Mouse (Mus musculus) MEL (cell line): ENCODE measurements around the gene Lsm14a.

Source experiments
- CHD2 ChIP-seq: IDR thresholded peaks from 2 replicates; pipeline ENCODE4 v1.6.1; 2011; ENCODE audit warnings: low read length, improper control_type of control experiment
- CTCF ChIP-seq, 3 experiments: IDR thresholded peaks in 2 of 3; conservative IDR thresholded peaks in 1 of 3; 2 replicates each; pipeline ENCODE4 v1.5.1; 2011 to 2012; ENCODE audit warnings: low read length in 3 of 3, low read depth in 2 of 3, mild to moderate bottlenecking in 2 of 3, improper control_type of control experiment in 1 of 3, inconsistent platforms in 1 of 3, mixed read lengths in 1 of 3, moderate library complexity in 1 of 3; ENCODE audit not compliant: control insufficient read depth in 1 of 3, insufficient read depth in 1 of 3, poor library complexity in 1 of 3, severe bottlenecking in 1 of 3
- EP300 ChIP-seq, 2 experiments: IDR thresholded peaks; 2 replicates each; pipeline ENCODE4 v1.6.1; 2011; ENCODE audit warnings: improper control_type of control experiment in 2 of 2, low read length in 2 of 2, low read depth in 1 of 2, mild to moderate bottlenecking in 1 of 2
- GATA1 ChIP-seq: IDR thresholded peaks from 2 replicates; pipeline ENCODE4 v1.6.1; 2011; ENCODE audit warnings: low read depth, low read length, improper control_type of control experiment
- MAZ ChIP-seq: IDR thresholded peaks from 2 replicates; pipeline ENCODE4 v1.6.1; 2012; ENCODE audit warnings: low read depth, mild to moderate bottlenecking, inconsistent platforms, low read length, improper control_type of control experiment
- POLR2A ChIP-seq, 2 experiments: IDR thresholded peaks; 2 replicates each; pipeline ENCODE4 v1.6.1; 2011 to 2012; ENCODE audit warnings: low read length in 2 of 2, mild to moderate bottlenecking in 2 of 2, control low read depth in 1 of 2, improper control_type of control experiment in 1 of 2, low read depth in 1 of 2, moderate library complexity in 1 of 2; ENCODE audit not compliant: control insufficient read depth in 1 of 2, insufficient read depth in 1 of 2, poor library complexity in 1 of 2
- POLR2AphosphoS2 ChIP-seq: IDR thresholded peaks from 2 replicates; pipeline ENCODE4 v1.6.1; 2011; ENCODE audit warnings: low read length, improper control_type of control experiment
- POLR2AphosphoS5 ChIP-seq: IDR thresholded peaks from 2 replicates; pipeline ENCODE4 v1.6.1; 2012; ENCODE audit warnings: low read depth, borderline replicate concordance, mild to moderate bottlenecking, inconsistent platforms, low read length, moderate library complexity, mixed read lengths
- RCOR1 ChIP-seq: IDR thresholded peaks from 2 replicates; pipeline ENCODE4 v1.6.1; 2012; ENCODE audit warnings: low read depth, mild to moderate bottlenecking, inconsistent platforms, low read length, improper control_type of control experiment
- TAL1 ChIP-seq: IDR thresholded peaks from 2 replicates; pipeline ENCODE4 v1.6.1; 2012; ENCODE audit warnings: mild to moderate bottlenecking, inconsistent platforms, low read length, moderate library complexity, mixed read lengths
- USF2 ChIP-seq, 2 experiments: IDR thresholded peaks; 2 replicates each; pipeline ENCODE4 v1.6.1; 2011 to 2012; ENCODE audit warnings: improper control_type of control experiment in 2 of 2, low read length in 2 of 2, borderline replicate concordance in 1 of 2, inconsistent platforms in 1 of 2, low read depth in 1 of 2, mild to moderate bottlenecking in 1 of 2; ENCODE audit not compliant: insufficient read depth in 1 of 2
- ZKSCAN1 ChIP-seq: IDR thresholded peaks from 2 replicates; pipeline ENCODE4 v1.6.1; 2012; ENCODE audit warnings: low read depth, mild to moderate bottlenecking, inconsistent platforms, low read length, improper control_type of control experiment, moderate library complexity
- ZMIZ1 ChIP-seq: IDR thresholded peaks from 2 replicates; pipeline ENCODE4 v1.6.1; 2012; ENCODE audit warnings: low read depth, mild to moderate bottlenecking, inconsistent platforms, low read length, improper control_type of control experiment, moderate library complexity
- ZNF384 ChIP-seq: IDR thresholded peaks from 2 replicates; pipeline ENCODE4 v1.6.1; 2012; ENCODE audit warnings: low read depth, mild to moderate bottlenecking, inconsistent platforms, low read length, improper control_type of control experiment

- TF ChIP-seq ZNF384 (no peak), POLR2A (IDR thresholded peaks at IDR 0.05; ENCODE audit: control insufficient read depth in 1 of 2, insufficient read depth in 1 of 2, low read depth in 1 of 2, low read length in 2 of 2, poor library complexity in 1 of 2) (no peak), MAZ (no peak), TAL1 (no peak), GATA1 (no peak), CTCF (IDR thresholded peaks at IDR 0.05 in 2 of 3, conservative IDR thresholded peaks at IDR 0.05 in 1 of 3; ENCODE audit: control insufficient read depth in 1 of 3, insufficient read depth in 1 of 3, low read depth in 2 of 3, low read length in 3 of 3, poor library complexity in 1 of 3, severe bottlenecking in 1 of 3) (no peak), USF2 (IDR thresholded peaks at IDR 0.05; ENCODE audit: borderline replicate concordance in 1 of 2, insufficient read depth in 1 of 2, low read depth in 1 of 2, low read length in 2 of 2) (no peak), CHD2 (no peak), ZKSCAN1 (no peak), ZMIZ1 (no peak), EP300 (IDR thresholded peaks at IDR 0.05; ENCODE audit: low read depth in 1 of 2, low read length in 2 of 2) (no peak), RCOR1 (no peak), POLR2AphosphoS2 (peak; percentile 15; the same call in 1 of the 2 replicates), POLR2AphosphoS5 (no peak)
Observed at GRCm38 (mm10) chr7:34342040-34342793, 50.9 kb downstream of the Lsm14a start.
